Mouse (Mus musculus): Measurements from ENCODE around the gene Nrcam. TPM values are rescaled to one million over a fixed set of nuclear protein-coding genes. Genes with fewer than 3 reads are reported as not detected.
A peak's percentile ranks its signal among the peaks of the same experiment; 100 is the strongest.

Gene Nrcam
- polyA plus RNA-seq, 1 experiment from 2014 or later: 67.6 TPM

GRCm38 (mm10) chr12:44344075-44344474 lies 15.4 kb downstream of the Nrcam start:
- ATAC-seq (ENCODE audit: low FRiP score): peak; percentile 76
- no peak for DNase-seq (ENCODE audit: low spot score)
- Histone ChIP-seq H3K9ac (ENCODE audit: low read depth, low read length) (no peak overlapping the region), H3K36me3 (ENCODE audit: control insufficient read depth, insufficient read depth, low read length) (no peaks in the 10 kb centered on the region), H3K9me3 (ENCODE audit: control insufficient read depth, low read length) (no peaks in the 10 kb centered on the region), H3K4me1 (replicated peaks; ENCODE audit: control insufficient read depth, insufficient read depth, low read length) (peaks cover 2% of the 10 kb centered on the region; the same call in 1 of the 2 replicates), H3K27ac (ENCODE audit: low read depth, low read length) (no peak overlapping the region), H3K4me2 (replicated peaks; ENCODE audit: low read depth, low read length) (no peak overlapping the region), H3K27me3 (ENCODE audit: control insufficient read depth, insufficient read depth, low read length) (no peaks in the 10 kb centered on the region), H3K4me3 (ENCODE audit: low read depth, low read length) (no peak overlapping the region)
- 68% methylated on average over 6 of the region's 6 CpGs for WGBS

- Histone ChIP-seq H3K36me3 (ENCODE audit: control insufficient read depth, insufficient read depth, low read length) (no peaks in the 10 kb centered on the region), H3K4me3 (ENCODE audit: low read depth, low read length) (no peak overlapping the region), H3K4me2 (replicated peaks; ENCODE audit: low read depth, low read length) (no peak overlapping the region), H3K4me1 (replicated peaks; ENCODE audit: control insufficient read depth, insufficient read depth, low read length) (peaks cover 2% of the 10 kb centered on the region; the same call in 1 of the 2 replicates), H3K27me3 (ENCODE audit: control insufficient read depth, insufficient read depth, low read length) (no peaks in the 10 kb centered on the region), H3K9me3 (ENCODE audit: control insufficient read depth, low read length) (no peaks in the 10 kb centered on the region), H3K9ac (ENCODE audit: low read depth, low read length) (no peak overlapping the region), H3K27ac (ENCODE audit: low read depth, low read length) (no peak overlapping the region)
- ATAC-seq (ENCODE audit: low FRiP score) (no peak), DNase-seq (ENCODE audit: low spot score) (no peak)
- WGBS: 49% methylated on average over 5 of the region's 5 CpGs
Observed at GRCm38 (mm10) chr12:44345251-44345650, 16.6 kb downstream of the Nrcam start.

- H3K4me1 ChIP-seq (replicated peaks; ENCODE audit: control insufficient read depth, insufficient read depth, low read length): peaks cover 2% of the 10 kb centered on the region; the same call in 1 of the 2 replicates
- H3K36me3 ChIP-seq (ENCODE audit: control insufficient read depth, insufficient read depth, low read length): no peaks in the 10 kb centered on the region
- no peak overlapping the region for H3K4me3 ChIP-seq (ENCODE audit: low read depth, low read length)
- DNase-seq (ENCODE audit: low spot score): no peak
- no peak overlapping the region for H3K4me2 ChIP-seq (replicated peaks; ENCODE audit: low read depth, low read length)
- no peak for ATAC-seq (ENCODE audit: low FRiP score)
- WGBS: 85% methylated on average over 3 of the region's 3 CpGs
- no peaks in the 10 kb centered on the region for H3K9me3 ChIP-seq (ENCODE audit: control insufficient read depth, low read length)
- H3K27me3 ChIP-seq (ENCODE audit: control insufficient read depth, insufficient read depth, low read length): no peaks in the 10 kb centered on the region
- no peak overlapping the region for H3K9ac ChIP-seq (ENCODE audit: low read depth, low read length)
- H3K27ac ChIP-seq (ENCODE audit: low read depth, low read length): no peak overlapping the region
Observed at GRCm38 (mm10) chr12:44346143-44346542, 17.5 kb downstream of the Nrcam start.

GRCm38 (mm10) chr12:44355116-44355515 lies 26.4 kb downstream of the Nrcam start:
- no peaks in the 10 kb centered on the region for H3K36me3 ChIP-seq (ENCODE audit: control insufficient read depth, insufficient read depth, low read length)
- H3K27me3 ChIP-seq (ENCODE audit: control insufficient read depth, insufficient read depth, low read length): no peaks in the 10 kb centered on the region
- H3K9ac ChIP-seq (ENCODE audit: low read depth, low read length): no peak overlapping the region
- H3K4me1 ChIP-seq (replicated peaks; ENCODE audit: control insufficient read depth, insufficient read depth, low read length): no peaks in the 10 kb centered on the region
- DNase-seq (ENCODE audit: low spot score) (no peak), ATAC-seq (ENCODE audit: low FRiP score) (no peak)
- H3K9me3 ChIP-seq (ENCODE audit: control insufficient read depth, low read length): no peaks in the 10 kb centered on the region
- 86% methylated on average over 4 of the region's 4 CpGs for whole genome bisulfite sequencing
- no peak overlapping the region for H3K4me2 ChIP-seq (replicated peaks; ENCODE audit: low read depth, low read length)
- H3K27ac ChIP-seq (ENCODE audit: low read depth, low read length): no peak overlapping the region
- no peak overlapping the region for H3K4me3 ChIP-seq (ENCODE audit: low read depth, low read length)

- Histone ChIP-seq H3K27me3 (ENCODE audit: control insufficient read depth, insufficient read depth, low read length) (no peaks in the 10 kb centered on the region), H3K4me1 (replicated peaks; ENCODE audit: control insufficient read depth, insufficient read depth, low read length) (no peaks in the 10 kb centered on the region), H3K9ac (ENCODE audit: low read depth, low read length) (no peak overlapping the region), H3K4me3 (ENCODE audit: low read depth, low read length) (no peak overlapping the region), H3K4me2 (replicated peaks; ENCODE audit: low read depth, low read length) (no peak overlapping the region), H3K9me3 (ENCODE audit: control insufficient read depth, low read length) (no peaks in the 10 kb centered on the region), H3K36me3 (ENCODE audit: control insufficient read depth, insufficient read depth, low read length) (no peaks in the 10 kb centered on the region), H3K27ac (ENCODE audit: low read depth, low read length) (peak overlapping the region; percentile 37; the same call in 1 of the 2 replicates)
- peak; percentile 28 for ATAC-seq (ENCODE audit: low FRiP score)
- 24% methylated on average over 3 of the region's 3 CpGs for WGBS
- DNase-seq (ENCODE audit: low spot score): peak; percentile 26
Observed at GRCm38 (mm10) chr12:44357460-44357859, 28.8 kb downstream of the Nrcam start.

- WGBS: 38% methylated on average over 1 of the region's 1 CpGs
- DNase-seq (ENCODE audit: low spot score): peak; percentile 50
- H3K27me3 ChIP-seq (ENCODE audit: control insufficient read depth, insufficient read depth, low read length): no peaks in the 10 kb centered on the region
- H3K4me3 ChIP-seq (ENCODE audit: low read depth, low read length): no peak overlapping the region
- H3K4me2 ChIP-seq (replicated peaks; ENCODE audit: low read depth, low read length): no peak overlapping the region
- peak; percentile 77 for ATAC-seq (ENCODE audit: low FRiP score)
- no peaks in the 10 kb centered on the region for H3K9me3 ChIP-seq (ENCODE audit: control insufficient read depth, low read length)
- H3K36me3 ChIP-seq (ENCODE audit: control insufficient read depth, insufficient read depth, low read length): no peaks in the 10 kb centered on the region
- H3K4me1 ChIP-seq (replicated peaks; ENCODE audit: control insufficient read depth, insufficient read depth, low read length): no peaks in the 10 kb centered on the region
- H3K27ac ChIP-seq (ENCODE audit: low read depth, low read length): no peak overlapping the region
- no peak overlapping the region for H3K9ac ChIP-seq (ENCODE audit: low read depth, low read length)
Observed at GRCm38 (mm10) chr12:44357881-44358280, 29.2 kb downstream of the Nrcam start.

GRCm38 (mm10) chr12:44371076-44371710 lies 42.5 kb downstream of the Nrcam start:
- H3K9ac ChIP-seq (ENCODE audit: low read depth, low read length): no peak overlapping the region
- no peak overlapping the region for H3K27ac ChIP-seq (ENCODE audit: low read depth, low read length)
- H3K36me3 ChIP-seq (ENCODE audit: control insufficient read depth, insufficient read depth, low read length): no peaks in the 10 kb centered on the region
- no peak for ATAC-seq (ENCODE audit: low FRiP score)
- no peak for DNase-seq (ENCODE audit: low spot score)
- no peaks in the 10 kb centered on the region for H3K27me3 ChIP-seq (ENCODE audit: control insufficient read depth, insufficient read depth, low read length)
- no peaks in the 10 kb centered on the region for H3K9me3 ChIP-seq (ENCODE audit: control insufficient read depth, low read length)
- no peak overlapping the region for H3K4me3 ChIP-seq (ENCODE audit: low read depth, low read length)
- no peak overlapping the region for H3K4me2 ChIP-seq (replicated peaks; ENCODE audit: low read depth, low read length)
- 81% methylated on average over 3 of the region's 3 CpGs for WGBS
- H3K4me1 ChIP-seq (replicated peaks; ENCODE audit: control insufficient read depth, insufficient read depth, low read length): no peaks in the 10 kb centered on the region

GRCm38 (mm10) chr12:44375956-44376355 lies 47.3 kb downstream of the Nrcam start:
- Histone ChIP-seq H3K9me3 (ENCODE audit: control insufficient read depth, low read length) (no peaks in the 10 kb centered on the region), H3K36me3 (ENCODE audit: control insufficient read depth, insufficient read depth, low read length) (no peaks in the 10 kb centered on the region), H3K4me2 (replicated peaks; ENCODE audit: low read depth, low read length) (no peak overlapping the region), H3K27me3 (ENCODE audit: control insufficient read depth, insufficient read depth, low read length) (no peaks in the 10 kb centered on the region), H3K9ac (ENCODE audit: low read depth, low read length) (no peak overlapping the region), H3K27ac (ENCODE audit: low read depth, low read length) (no peak overlapping the region), H3K4me1 (replicated peaks; ENCODE audit: control insufficient read depth, insufficient read depth, low read length) (no peaks in the 10 kb centered on the region), H3K4me3 (ENCODE audit: low read depth, low read length) (no peak overlapping the region)
- 88% methylated on average over 6 of the region's 6 CpGs for WGBS
- DNase-seq (ENCODE audit: low spot score) (no peak), ATAC-seq (ENCODE audit: low FRiP score) (no peak)

- no peak overlapping the region for H3K27ac ChIP-seq (ENCODE audit: low read depth, low read length)
- no peaks in the 10 kb centered on the region for H3K36me3 ChIP-seq (ENCODE audit: control insufficient read depth, insufficient read depth, low read length)
- H3K4me1 ChIP-seq (replicated peaks; ENCODE audit: control insufficient read depth, insufficient read depth, low read length): no peaks in the 10 kb centered on the region
- no peak overlapping the region for H3K9ac ChIP-seq (ENCODE audit: low read depth, low read length)
- no peak overlapping the region for H3K4me3 ChIP-seq (ENCODE audit: low read depth, low read length)
- ATAC-seq (ENCODE audit: low FRiP score) (peak; percentile 30; the same call in 1 of the 2 replicates), DNase-seq (ENCODE audit: low spot score) (no peak)
- no peaks in the 10 kb centered on the region for H3K27me3 ChIP-seq (ENCODE audit: control insufficient read depth, insufficient read depth, low read length)
- no peaks in the 10 kb centered on the region for H3K9me3 ChIP-seq (ENCODE audit: control insufficient read depth, low read length)
- WGBS: 79% methylated on average over 8 of the region's 8 CpGs
- H3K4me2 ChIP-seq (replicated peaks; ENCODE audit: low read depth, low read length): no peak overlapping the region
Observed at GRCm38 (mm10) chr12:44378431-44379161, 49.9 kb downstream of the Nrcam start.

Measured in hindbrain, embryonic 11.5 days (tissue).